Mouse (Mus musculus): ENCODE data around the gene Rara.
"Not testable (repeated sequence)": the region's sequence is repeated elsewhere in the genome, so short reads cannot be mapped to it uniquely, and the experiment has no call there.

- TF ChIP-seq CTCF, POLR2A (IDR thresholded peaks at IDR 0.05; ENCODE audit: insufficient read depth, low read depth, low read length): not testable (repeated sequence)
Observed at GRCm38 (mm10) chr11:98916376-98916775, 11.2 kb upstream of the Rara start.
